Mouse (Mus musculus): ENCODE data around the gene Paqr3. TPM values are rescaled to one million over a fixed set of nuclear protein-coding genes. Genes with fewer than 3 reads are reported as not detected.
A peak's percentile ranks its signal among the peaks of the same experiment; 100 is the strongest.

Paqr3 gene
- polyA plus RNA-seq (2012; rRNA removed), result 13.5 and 16.2 TPM in 2 replicates

DNA sequence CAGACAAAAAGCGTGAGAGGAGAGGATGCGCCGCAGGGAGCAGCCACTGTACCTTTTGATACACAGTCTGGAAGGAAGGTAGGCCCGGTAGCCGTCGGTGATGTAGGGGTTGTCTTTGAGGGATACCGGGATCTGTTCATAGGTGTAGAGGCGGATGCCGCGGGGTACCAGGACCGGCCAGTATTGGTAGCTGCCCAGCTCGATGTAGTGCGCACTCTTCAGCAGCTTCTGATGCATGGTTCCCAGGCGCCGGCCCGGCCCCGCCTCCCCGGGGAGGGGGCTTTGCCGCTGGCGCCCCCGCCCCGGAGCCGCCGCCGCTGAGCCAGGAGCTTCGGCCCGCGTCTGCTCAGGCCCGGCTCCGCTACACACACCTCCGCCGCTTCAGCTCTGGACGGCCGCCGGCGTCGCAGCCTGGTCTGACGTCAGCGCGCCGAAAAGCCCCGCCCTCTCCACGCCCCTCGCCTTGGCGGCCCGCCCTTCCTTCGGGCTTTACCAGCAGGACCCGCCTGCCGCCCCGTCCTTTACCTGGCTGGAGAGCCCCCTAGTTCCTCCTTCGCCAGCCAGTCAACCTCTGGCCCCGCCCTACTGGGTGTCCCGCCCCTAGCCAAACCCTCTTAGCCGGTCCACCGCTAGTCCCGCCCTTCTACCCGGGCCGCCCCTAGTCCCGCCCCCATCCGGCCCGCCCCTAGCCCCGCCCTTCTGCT is at the start of gene Paqr3:
Paqr3 (minus strand) TSS at position 390 of the 704 bp plus-strand sequence.
- DNase-seq (ENCODE audit: extremely low spot score in 1 of 2, low spot score in 1 of 2), result peak; percentile 93 to 98

DNA sequence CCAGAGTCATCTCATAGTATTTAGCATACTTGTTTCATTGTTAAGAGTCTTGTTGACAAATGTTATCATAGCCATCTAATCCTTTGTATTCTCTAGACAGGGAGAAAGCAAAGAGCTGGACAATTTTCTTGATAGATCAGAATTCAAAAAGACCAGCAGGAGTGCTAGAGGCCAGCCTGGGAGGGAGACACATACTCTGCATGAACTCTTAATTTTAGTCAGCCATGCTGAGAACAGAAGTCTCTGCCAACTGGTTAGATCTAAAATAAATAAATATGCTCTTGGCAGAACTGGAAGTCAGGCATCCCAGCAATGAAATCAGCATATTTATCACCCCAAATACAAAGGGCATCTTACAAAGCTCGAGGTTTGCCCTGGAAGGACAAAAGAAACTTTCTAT is 43.3 kb upstream of the Paqr3 start:
- no peak for DNase-seq (ENCODE audit: extremely low spot score in 1 of 2, low spot score in 1 of 2)

DNA sequence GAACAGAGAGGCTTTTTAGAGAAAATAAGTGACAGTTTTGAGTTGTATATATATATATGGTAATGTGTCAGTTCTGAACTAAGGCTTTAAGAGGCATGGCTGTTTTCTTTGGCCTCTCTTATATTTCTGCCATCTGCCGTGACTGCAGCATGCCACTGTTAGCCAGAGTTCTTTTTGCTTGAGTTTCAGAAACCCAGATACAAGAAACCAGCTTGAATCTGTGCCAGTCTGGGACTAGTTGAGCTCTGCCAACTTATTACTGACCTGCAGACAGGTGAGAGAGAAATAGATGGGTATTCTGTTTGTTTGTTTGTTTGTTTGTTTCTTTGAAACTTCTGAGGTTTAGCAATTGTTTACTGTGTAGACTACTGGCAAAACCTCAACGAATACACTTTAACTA is 23.9 kb upstream of the Paqr3 start:
- no peak for DNase-seq (ENCODE audit: extremely low spot score in 1 of 2, low spot score in 1 of 2)

DNA sequence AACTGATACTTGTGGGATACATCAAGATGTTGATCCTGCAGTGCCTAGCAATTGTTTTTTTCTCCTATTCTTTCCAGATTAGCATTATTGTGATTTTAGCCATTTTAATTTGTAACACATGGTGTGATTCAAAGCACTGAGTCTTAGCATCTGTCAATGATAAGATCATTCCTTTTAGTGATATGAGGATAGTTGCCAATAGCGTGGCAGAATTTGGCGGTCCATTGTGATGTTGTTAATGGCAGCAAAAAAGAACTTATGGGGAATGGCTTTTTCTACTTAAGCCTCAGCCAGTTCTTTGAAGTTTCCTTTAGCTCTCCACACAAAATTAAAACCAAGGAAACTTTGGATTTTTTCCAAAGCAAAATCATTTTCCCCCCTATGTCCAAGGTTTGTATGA is 18.2 kb upstream of the Paqr3 start:
- DNase-seq (ENCODE audit: extremely low spot score in 1 of 2, low spot score in 1 of 2), result no peak

DNA sequence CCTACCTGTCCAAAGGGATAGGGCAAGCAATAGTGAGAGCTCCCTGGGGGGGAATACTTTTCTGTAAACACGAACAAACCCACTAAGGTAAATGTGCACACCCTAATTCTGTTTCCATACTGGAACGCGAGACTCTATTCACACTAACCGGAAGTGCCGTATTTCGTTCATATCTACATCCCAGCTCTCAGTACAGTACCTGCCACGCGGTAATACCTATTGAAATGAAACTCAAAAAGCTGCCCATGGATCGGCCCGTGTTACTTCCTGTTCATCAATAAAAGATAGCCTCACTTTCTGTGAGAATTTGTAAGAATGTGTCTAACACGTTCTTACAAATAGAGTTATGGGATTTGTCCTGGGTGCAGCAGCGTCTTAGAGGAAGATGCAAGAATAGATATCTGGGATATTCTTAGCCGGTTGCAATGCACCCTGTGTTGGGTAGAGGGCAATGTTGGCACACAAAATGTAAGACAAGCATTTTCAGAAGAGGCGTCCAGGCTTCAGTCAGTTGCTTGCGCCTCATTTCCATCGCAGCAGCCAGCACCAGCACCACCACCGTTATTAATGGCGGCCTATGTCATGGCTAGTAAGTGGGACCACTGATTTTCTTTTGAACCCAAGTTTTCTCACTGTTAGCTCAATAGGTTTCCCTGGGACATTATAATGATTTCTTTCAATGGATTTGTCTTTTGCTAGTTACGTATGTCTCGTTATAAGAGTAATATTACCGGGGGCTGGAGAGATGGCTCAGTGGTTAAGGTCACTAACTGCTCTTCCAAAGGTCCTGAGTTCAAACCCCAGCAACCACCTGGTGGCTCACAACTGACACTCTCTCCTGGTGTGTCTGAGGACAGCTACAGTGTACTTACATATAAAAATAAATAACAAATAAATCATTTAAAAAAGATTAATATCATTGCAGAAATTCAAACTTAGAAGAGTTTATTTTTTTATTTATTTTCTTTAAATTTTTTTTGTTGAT is 17.1 kb upstream of the Paqr3 start:
- DNase-seq (ENCODE audit: extremely low spot score in 1 of 2, low spot score in 1 of 2), result peak; percentile 36 to 91

DNA sequence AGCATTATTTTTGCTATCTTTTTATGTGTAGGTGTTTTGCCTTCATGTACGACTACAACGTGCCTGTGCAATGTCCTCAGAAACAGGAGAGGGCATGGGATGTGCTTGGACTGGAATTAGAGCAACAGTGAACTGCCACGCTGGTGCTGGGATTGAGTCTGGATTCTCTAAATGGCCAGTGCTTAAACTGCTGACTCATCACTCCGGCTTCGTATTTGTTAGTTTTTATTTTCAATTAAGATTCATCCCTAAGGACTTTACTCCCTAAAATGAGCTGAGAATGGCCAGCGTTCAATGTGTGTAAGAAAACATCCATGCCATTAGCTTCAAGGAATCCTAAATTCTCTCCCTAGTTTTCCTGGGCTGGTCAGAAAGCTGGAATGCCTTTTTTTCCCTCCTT is 15.9 kb upstream of the Paqr3 start:
- DNase-seq (ENCODE audit: extremely low spot score in 1 of 2, low spot score in 1 of 2), result no peak

DNA sequence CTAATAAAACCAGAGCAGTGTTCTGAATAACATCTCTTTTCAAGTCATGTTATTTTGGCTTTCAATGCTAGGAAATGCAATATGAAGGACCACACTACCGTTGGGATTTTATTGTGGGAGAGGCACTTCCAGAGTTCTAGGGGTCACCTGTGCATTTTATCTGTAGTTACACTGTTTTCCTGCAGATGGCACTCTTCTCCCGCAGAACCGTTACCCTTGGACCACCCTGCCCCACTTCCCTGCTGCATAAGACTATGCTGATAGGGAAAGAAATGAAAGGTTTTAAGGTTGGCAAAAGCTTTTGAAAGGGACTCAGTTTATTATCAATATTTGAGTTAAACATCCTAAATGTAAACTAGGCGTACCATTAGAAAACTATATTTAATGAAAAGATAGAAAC is 14.6 kb upstream of the Paqr3 start:
- peak in 1 of 2 experiments; percentile 73 for DNase-seq (ENCODE audit: extremely low spot score in 1 of 2, low spot score in 1 of 2)

DNA sequence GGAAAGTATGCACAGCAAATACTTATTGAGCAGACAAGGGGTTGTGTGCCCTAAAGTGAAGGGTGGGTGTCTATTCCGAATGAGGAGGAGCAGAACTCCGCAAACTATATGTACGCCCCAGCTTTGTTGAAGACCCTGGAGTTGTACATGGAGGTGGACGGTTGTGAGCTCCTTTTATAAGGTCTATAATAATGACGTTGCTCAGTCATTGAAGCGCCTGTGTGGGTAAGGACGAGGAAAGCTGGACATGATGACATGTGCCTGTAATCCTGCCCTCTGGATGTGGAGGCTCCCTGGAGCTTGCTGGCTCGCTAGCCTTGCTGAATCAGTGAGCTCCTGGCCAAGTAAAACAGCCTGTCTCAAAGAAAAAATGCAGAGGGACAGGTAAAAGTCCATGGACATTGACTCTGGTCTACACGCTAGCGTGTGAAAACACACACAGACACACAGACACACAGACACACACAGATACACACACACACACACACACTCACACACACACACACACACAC is 14.1 kb upstream of the Paqr3 start:
- no peak for DNase-seq (ENCODE audit: extremely low spot score in 1 of 2, low spot score in 1 of 2)

DNA sequence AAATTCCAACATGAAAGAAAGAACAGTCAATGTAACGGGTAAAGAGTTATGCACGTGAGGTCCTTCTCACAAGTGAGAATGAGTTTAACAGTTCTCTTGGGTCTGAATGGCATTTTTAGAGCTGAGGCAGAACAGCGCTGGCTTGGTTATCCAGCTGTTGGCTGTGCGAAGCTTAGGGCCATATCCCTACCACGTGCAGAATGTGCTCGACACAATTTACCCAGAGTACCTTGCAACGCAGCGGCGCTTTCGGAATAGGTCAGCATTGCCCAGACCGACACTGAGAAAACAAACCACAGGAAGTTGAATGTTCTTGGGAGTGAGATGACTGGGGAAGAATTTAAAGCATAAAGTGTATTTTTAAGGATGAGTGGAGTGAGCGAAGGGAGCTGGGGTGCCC is 13.6 kb upstream of the Paqr3 start:
- DNase-seq (ENCODE audit: extremely low spot score in 1 of 2, low spot score in 1 of 2), result no peak

DNA sequence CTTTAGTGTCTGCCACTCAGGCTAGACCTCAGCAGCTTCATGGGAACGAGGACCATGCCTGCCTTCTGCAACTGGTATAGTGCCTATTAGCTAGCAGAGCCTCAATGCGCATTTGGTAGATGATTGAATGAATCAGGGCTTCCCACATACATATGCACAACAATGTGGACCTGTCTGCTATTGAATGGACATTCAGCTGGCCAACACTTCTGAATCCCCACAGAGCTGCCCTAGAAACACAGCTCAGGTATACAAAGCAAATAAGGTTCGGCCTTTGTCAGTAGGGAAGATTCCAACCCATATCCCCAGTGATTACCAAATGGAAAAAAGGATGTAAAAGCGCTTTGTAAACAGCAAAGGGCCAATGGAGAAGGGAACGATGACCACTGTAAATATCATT is 699 bp downstream of the Paqr3 start:
- DNase-seq (ENCODE audit: extremely low spot score in 1 of 2, low spot score in 1 of 2), result peak in 1 of 2 experiments; percentile 31

DNA sequence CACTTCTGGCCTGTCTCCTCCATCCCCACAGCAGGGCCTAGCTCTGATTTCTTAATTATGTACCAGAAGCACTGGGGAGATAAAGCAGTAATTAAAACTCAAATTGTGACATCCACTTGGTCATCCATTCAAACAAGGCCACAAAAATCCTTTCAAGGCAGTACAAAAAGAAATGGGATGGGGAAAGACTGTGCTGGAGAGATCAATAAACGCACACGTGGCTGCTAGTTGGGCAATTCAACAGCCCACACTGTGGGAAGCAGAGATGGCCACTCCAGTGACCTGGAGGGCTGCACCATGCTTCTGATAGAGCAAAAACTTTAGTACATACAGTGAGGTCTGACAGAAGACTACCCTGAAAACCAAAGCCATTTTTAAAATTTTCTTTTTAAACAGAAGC is 1.3 kb downstream of the Paqr3 start:
- DNase-seq (ENCODE audit: extremely low spot score in 1 of 2, low spot score in 1 of 2), result no peak

DNA sequence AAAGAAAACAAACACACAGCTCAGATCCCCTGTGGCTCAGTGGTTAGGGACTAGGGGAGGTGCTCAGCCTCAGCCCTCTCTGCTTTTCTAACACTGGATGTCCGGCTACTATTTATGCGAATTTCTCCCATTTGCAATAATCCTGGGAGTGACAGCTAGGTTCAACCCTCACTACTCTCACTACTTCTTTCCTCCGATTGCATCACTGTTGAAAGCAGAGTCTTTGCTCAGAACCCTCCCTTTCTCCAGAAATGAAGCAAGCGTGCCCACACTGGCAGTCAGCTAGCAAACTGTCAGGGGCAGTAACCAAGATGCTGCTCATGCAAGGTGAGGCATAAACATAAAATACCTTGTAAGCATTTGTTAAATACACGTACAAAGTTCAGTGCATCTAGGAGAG is 3.1 kb downstream of the Paqr3 start:
- no peak for DNase-seq (ENCODE audit: extremely low spot score in 1 of 2, low spot score in 1 of 2)

DNA sequence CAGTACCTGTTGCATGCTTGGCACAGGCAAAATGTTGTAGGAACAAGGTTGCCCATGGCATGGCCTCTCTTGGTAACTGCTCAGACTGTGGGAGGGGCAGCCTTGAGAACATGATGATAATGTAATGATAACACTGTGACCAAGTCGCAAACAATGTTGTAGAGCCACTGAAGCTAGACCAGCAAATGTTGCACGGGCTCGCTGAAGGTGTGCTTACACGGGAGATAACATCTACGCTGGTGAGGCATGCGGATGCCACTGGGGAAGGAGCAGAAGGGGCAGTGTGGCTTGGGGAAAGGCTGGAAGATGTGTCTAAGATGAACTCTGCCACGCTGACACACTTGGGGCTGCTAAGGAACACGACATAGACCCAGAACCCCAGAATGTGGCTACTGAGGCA is 11.4 kb downstream of the Paqr3 start:
- no peak for DNase-seq (ENCODE audit: extremely low spot score in 1 of 2, low spot score in 1 of 2)

DNA sequence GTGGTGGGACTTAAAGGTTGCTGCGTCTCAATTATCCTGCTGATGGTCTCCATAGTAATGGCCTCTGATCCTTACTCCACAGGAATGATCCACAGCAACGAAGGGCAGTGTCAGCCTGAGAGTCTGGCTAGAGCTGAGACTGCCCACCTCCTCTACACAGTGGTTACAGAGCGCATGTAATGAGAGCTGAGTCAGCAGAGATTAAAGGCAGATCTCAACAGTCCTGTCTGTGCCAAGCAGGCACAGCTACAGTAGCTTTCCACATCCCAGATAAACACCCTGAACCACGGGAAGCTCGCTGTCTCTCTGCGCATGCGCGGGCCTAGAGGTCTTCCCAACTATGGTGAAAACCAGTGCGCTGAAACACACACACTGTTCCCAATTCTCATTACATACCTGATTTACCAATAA is 13.8 kb downstream of the Paqr3 start:
- no peak for DNase-seq (ENCODE audit: extremely low spot score in 1 of 2, low spot score in 1 of 2)

DNA sequence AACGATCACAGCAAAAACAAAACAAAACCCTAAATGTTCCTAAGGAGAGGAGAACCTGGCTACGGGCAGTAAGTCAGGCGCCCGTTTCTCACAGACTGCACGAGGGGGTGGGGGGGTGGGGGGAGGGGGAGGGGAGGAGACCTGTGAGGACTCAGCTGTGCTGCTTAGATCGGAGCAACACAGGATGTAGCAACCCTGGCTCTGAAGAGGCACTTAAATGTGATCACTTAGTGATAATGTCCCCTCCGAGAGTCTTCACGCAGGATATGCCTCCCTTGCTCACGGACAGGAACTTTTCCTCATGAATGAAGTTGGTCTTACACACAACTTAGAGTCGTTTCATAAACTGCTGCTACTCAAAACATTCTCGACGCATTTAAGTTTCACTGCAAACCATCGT is 16.1 kb downstream of the Paqr3 start:
- DNase-seq (ENCODE audit: extremely low spot score in 1 of 2, low spot score in 1 of 2), result no peak

DNA sequence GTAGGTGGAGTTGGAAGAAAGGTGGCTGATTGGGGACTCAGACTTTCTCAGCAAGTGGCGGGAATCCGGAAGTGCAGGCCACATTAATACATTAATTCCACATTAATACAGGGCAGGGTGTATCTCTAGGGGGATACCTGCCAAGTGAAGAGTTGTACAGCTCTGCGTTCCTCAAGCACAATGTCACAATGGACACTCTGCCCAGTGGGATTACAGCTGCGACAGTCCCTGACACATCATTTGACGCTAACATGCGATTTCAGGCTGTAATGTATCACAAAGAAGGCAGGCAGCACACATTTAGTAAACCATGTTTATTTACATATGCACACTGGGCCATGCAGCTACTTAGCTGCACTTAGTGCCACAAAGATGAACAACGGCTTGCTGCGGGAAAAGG is 18.4 kb downstream of the Paqr3 start:
- DNase-seq (ENCODE audit: extremely low spot score in 1 of 2, low spot score in 1 of 2), result no peak

DNA sequence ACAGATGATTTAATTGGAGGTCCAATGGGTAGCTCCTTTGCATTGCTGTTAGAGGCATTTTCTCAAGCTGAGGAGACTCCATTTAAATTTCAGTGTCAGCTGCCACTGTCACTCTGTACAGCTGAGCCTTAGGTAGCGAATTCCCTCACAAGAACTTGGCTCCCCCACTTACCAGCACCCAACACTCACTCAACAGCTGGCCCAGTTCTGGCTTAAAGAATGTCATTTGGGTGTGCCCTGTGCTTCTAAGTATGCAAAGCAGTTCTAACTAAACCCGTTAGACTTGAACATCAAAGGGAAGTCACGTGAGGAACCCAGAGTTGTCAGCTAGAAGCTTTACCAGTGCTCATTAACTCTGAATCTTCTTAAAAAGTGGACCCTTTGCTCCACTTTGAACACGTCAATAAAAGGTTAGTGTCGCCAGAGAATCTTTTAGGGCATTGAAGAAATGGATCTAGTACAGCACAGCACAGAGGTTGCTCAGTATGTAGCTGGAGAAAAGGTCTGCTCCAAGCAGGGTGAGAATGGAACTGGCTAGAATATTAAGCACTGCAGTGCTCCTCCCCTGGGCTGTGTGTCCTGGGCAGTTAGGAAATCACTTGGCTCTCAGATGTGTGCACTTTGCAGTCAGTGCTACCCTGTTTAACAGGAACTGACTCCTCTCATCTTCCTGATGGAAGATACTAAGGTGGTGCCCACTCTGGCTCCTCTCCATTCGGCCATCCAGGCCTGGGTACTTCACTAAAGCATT is 21.2 kb downstream of the Paqr3 start:
- no peak for DNase-seq (ENCODE audit: extremely low spot score in 1 of 2, low spot score in 1 of 2)

DNA sequence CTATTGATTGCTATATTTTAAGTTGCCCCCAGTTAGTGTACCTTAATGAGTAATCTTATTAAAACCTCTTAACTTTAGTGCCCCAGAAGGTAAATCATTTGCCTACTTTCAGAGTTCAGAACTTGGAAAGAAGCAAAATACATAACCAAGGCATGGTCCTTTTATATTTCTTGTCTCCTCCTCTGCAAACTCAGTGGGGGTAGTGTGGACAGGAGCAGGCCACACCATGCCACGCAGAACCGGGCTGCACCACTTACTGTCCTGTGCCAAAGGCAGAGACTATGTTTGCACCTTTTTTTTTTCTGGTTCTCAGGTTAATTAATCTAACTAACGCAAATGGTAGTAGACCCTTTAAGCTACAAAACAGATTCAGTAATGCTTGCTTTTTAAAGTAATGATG is 22.0 kb downstream of the Paqr3 start:
- DNase-seq (ENCODE audit: extremely low spot score in 1 of 2, low spot score in 1 of 2), result no peak

DNA sequence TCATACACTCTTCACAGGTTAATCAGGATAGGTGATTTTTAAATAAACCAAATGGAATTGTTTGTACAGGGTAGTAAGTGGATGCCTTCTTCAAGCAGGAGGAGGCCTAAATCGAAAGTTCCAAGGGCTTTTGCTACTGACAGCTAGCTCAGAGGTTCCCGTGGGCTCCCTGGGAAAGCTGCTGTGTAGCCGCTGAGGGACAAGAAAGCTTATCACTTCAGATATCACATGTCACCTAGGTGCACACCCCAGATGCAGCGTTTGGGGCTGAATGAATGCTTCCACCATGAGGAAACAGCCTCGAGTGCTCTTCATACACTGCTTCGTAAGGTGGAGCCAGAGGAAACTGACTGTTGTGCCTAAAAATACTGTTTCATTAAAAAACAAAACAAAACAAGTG is 23.2 kb downstream of the Paqr3 start:
- no peak for DNase-seq (ENCODE audit: extremely low spot score in 1 of 2, low spot score in 1 of 2)

DNA sequence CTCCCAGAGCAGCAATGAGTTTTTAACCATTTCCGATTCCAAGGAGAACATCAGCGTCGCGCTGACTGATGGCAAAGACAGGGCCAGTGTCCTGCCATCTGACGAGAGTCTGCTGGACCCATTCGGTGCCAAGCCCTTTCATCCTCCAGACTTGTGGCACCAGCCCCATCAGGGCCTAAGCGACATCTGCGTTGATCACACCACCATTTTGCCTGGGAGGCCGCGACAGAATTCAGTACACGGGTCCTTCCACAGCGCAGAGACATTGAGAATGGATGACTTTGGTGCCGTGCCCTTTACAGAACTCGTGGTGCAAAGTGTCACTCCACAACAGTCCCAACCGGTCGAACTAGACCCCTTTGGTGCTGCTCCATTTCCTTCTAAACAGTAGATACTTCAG is 23.6 kb downstream of the Paqr3 start:
- DNase-seq (ENCODE audit: extremely low spot score in 1 of 2, low spot score in 1 of 2), result no peak
